Mouse (Mus musculus): ENCODE data around the gene Fto.

- TF ChIP-seq CTCF (conservative IDR thresholded peaks at IDR 0.05 in 1 of 2, IDR thresholded peaks at IDR 0.05 in 1 of 2; ENCODE audit: low read depth in 2 of 2, low read length in 2 of 2) = no peak
- no peak for TF ChIP-seq HCFC1 (IDR thresholded peaks at IDR 0.05; ENCODE audit: low read depth, low read length)
- TF ChIP-seq EP300 (IDR thresholded peaks at IDR 0.05; ENCODE audit: low read length) = no peak
- TF ChIP-seq TBP (conservative IDR thresholded peaks at IDR 0.05; ENCODE audit: low read depth, low read length) = no peak
- no peak for TF ChIP-seq ZKSCAN1 (IDR thresholded peaks at IDR 0.05; ENCODE audit: borderline replicate concordance, low read depth, low read length)
- no peak for TF ChIP-seq POLR2A (IDR thresholded peaks at IDR 0.05; ENCODE audit: low read depth, low read length)
- TF ChIP-seq E2F4 (IDR thresholded peaks at IDR 0.05; ENCODE audit: insufficient replicate concordance, low read depth, low read length) = no peak
- no peak for TF ChIP-seq ZNF384 (IDR thresholded peaks at IDR 0.05; ENCODE audit: low read depth, low read length)
- TF ChIP-seq SIN3A (IDR thresholded peaks at IDR 0.05; ENCODE audit: low read length) = no peak
- TF ChIP-seq ETS1 (conservative IDR thresholded peaks at IDR 0.05; ENCODE audit: low read depth, low read length) = no peak
These were observed 156.1 kb downstream of the Fto start for GRCm38 (mm10) chr8:91469441-91469840.

Measured in CH12.LX (cell line).